Mouse (Mus musculus) embryonic facial prominence, embryonic 14.5 days (tissue): Measurements from ENCODE around the gene Trmt5. TPM values are rescaled to one million over a fixed set of nuclear protein-coding genes. Genes with fewer than 3 reads are reported as not detected.

Experiments used
- ATAC-seq: fragments of 200-750 bp; cut with Nextera tagmentation; 2 replicates; pipeline ENCODE4 v1.8.0; 2017; ENCODE audit warnings: low read depth, moderate number of reproducible peaks, moderate TSS enrichment
- DNase-seq: peaks from one replicate; pipeline ENCODE4 v3.0.0-alpha.2; 2015; ENCODE audit warnings: low spot score
- H3K27ac ChIP-seq: fragments of 300-500 bp; sonication (generic); replicated peaks from 2 replicates; pipeline ENCODE4 v1.5.1; 2014; ENCODE audit warnings: low read depth, mild to moderate bottlenecking, low read length, moderate library complexity
- H3K27me3 ChIP-seq: fragments of 300-500 bp; sonication (generic); replicated peaks from 2 replicates; pipeline ENCODE4 v1.6.1; 2014; ENCODE audit warnings: low read length; ENCODE audit not compliant: control insufficient read depth, insufficient read depth
- H3K36me3 ChIP-seq: fragments of 300-500 bp; sonication (generic); 2 replicates; pipeline ENCODE4 v1.6.1; 2014; ENCODE audit warnings: low read length, mixed read lengths; ENCODE audit not compliant: control insufficient read depth, insufficient read depth
- H3K4me1 ChIP-seq: fragments of 300-500 bp; sonication (generic); 2 replicates; pipeline ENCODE4 v1.6.1; 2014; ENCODE audit warnings: antibody characterized with exemption, low read length; ENCODE audit not compliant: control insufficient read depth, insufficient read depth
- H3K4me2 ChIP-seq: fragments of 300-500 bp; sonication (generic); 2 replicates; pipeline ENCODE4 v1.6.1; 2014; ENCODE audit warnings: low read depth, mild to moderate bottlenecking, low read length, moderate library complexity, mixed read lengths
- H3K4me3 ChIP-seq: fragments of 300-500 bp; sonication (generic); 2 replicates; pipeline ENCODE4 v1.5.1; 2014; ENCODE audit warnings: low read depth, mild to moderate bottlenecking, low read length
- H3K9ac ChIP-seq: fragments of 300-500 bp; sonication (generic); 2 replicates; pipeline ENCODE4 v1.6.1; 2014; ENCODE audit warnings: low read depth, mild to moderate bottlenecking, low read length, moderate library complexity, mixed read lengths
- H3K9me3 ChIP-seq: fragments of 300-500 bp; sonication (generic); 2 replicates; pipeline ENCODE4 v1.6.1; 2016; ENCODE audit warnings: low read length; ENCODE audit not compliant: control insufficient read depth
- WGBS: fragments of 180-500 bp; shearing (Covaris S2); extraction: QIAGEN DNeasy Blood & Tissue Kit; methylation state at CpG from one replicate; pipeline ENCODE4 v1.1.7; 2014; 5-methylcytosine and 5-hydroxymethylcytosine counted together
- polyA plus RNA-seq: library from polyadenylated mRNA; unstranded; fragments of >200 nt; fragmentation: Nextera tagmentation; extraction: Ambion mirVana; gene quantifications from 2 replicates; pipeline ENCODE4 v1.2.1, GENCODE M21; 2014

Gene Trmt5
- 15.4 and 20.7 TPM in 2 replicates for polyA plus RNA-seq

GRCm38 (mm10) chr12:73286287-73287092, at the start of gene Trmt5, which contains the start of gene Slc38a6:
Gene Trmt5, minus strand, starts transcription at chr12:73286710.
Gene Slc38a6, plus strand, starts transcription at chr12:73286779.
- under 1% methylated on average over 45 of the region's 53 CpGs for WGBS
- Histone ChIP-seq H3K27ac (peak within 1 kb of the TSS; percentile 80), H3K4me2 (peak within 1 kb of the TSS; percentile 65), H3K36me3 (peaks cover 18% of the 10 kb centered on the region; the same call in 1 of the 2 replicates), H3K27me3 (no peaks in the 10 kb centered on the region), H3K9me3 (no peaks in the 10 kb centered on the region), H3K4me3 (peak within 1 kb of the TSS; percentile 72), H3K4me1 (peaks cover 18% of the 10 kb centered on the region; the same call in 1 of the 2 replicates), H3K9ac (peak within 1 kb of the TSS; percentile 79)
- DNase-seq: peak; percentile 97
- peak; percentile 97 for ATAC-seq

- no peaks in the 10 kb centered on the region for H3K36me3 ChIP-seq
- H3K4me2 ChIP-seq: no peak overlapping the region
- H3K27ac ChIP-seq: peak overlapping the region; percentile 39; the same call in 1 of the 2 replicates
- peaks cover 16% of the 10 kb centered on the region for H3K4me1 ChIP-seq
- peak; percentile 88 for ATAC-seq
- no peak overlapping the region for H3K4me3 ChIP-seq
- H3K9me3 ChIP-seq: no peaks in the 10 kb centered on the region
- whole genome bisulfite sequencing: 27% methylated on average over 8 of the region's 8 CpGs
- DNase-seq: peak; percentile 88
- no peaks in the 10 kb centered on the region; the same call in 1 of the 2 replicates for H3K27me3 ChIP-seq
- no peak overlapping the region for H3K9ac ChIP-seq
Observed at GRCm38 (mm10) chr12:73334051-73334551, 47.6 kb upstream of the Trmt5 start.

GRCm38 (mm10) chr12:73332701-73333100, 46.2 kb upstream of the Trmt5 start:
- Histone ChIP-seq H3K36me3 (no peaks in the 10 kb centered on the region), H3K9me3 (no peaks in the 10 kb centered on the region), H3K9ac (no peak overlapping the region), H3K4me3 (no peak overlapping the region), H3K27ac (no peak overlapping the region), H3K4me2 (no peak overlapping the region), H3K4me1 (peaks cover 22% of the 10 kb centered on the region), H3K27me3 (no peaks in the 10 kb centered on the region; the same call in 1 of the 2 replicates)
- 21% methylated on average over 4 of the region's 4 CpGs for WGBS
- ATAC-seq: peak; percentile 41
- peak; percentile 86 for DNase-seq

- Histone ChIP-seq H3K9ac (no peak overlapping the region), H3K9me3 (no peaks in the 10 kb centered on the region), H3K36me3 (no peaks in the 10 kb centered on the region), H3K4me1 (peaks cover 35% of the 10 kb centered on the region), H3K4me3 (no peak overlapping the region), H3K27me3 (no peaks in the 10 kb centered on the region; the same call in 1 of the 2 replicates), H3K4me2 (no peak overlapping the region), H3K27ac (no peak overlapping the region)
- ATAC-seq (no peak), DNase-seq (no peak)
- WGBS: 63% methylated on average over 7 of the region's 7 CpGs
Observed at GRCm38 (mm10) chr12:73330236-73330635, 43.7 kb upstream of the Trmt5 start.

- no peak for ATAC-seq
- no peaks in the 10 kb centered on the region; the same call in 1 of the 2 replicates for H3K27me3 ChIP-seq
Observed at GRCm38 (mm10) chr12:73328448-73329167, 42.1 kb upstream of the Trmt5 start.

GRCm38 (mm10) chr12:73327381-73327780, 40.9 kb upstream of the Trmt5 start:
- no peaks in the 10 kb centered on the region for H3K9me3 ChIP-seq
- no peak overlapping the region for H3K4me2 ChIP-seq
- no peaks in the 10 kb centered on the region; the same call in 1 of the 2 replicates for H3K27me3 ChIP-seq
- no peak overlapping the region for H3K4me3 ChIP-seq
- peaks cover 29% of the 10 kb centered on the region for H3K4me1 ChIP-seq
- no peak for DNase-seq
- no peaks in the 10 kb centered on the region for H3K36me3 ChIP-seq
- ATAC-seq: peak; percentile 36; the same call in 1 of the 2 replicates
- H3K9ac ChIP-seq: no peak overlapping the region
- WGBS: 20% methylated on average over 3 of the region's 3 CpGs
- 0 out of 2 replicates have a peak overlapping the region, but pooled peaks have one; percentile 33 for H3K27ac ChIP-seq

More at GRCm38 (mm10) chr12:73328448-73329167, 42.1 kb upstream of the Trmt5 start:
- no peaks in the 10 kb centered on the region for H3K9me3 ChIP-seq
- 73% methylated on average over 4 of the region's 4 CpGs for WGBS
- H3K4me1 ChIP-seq: peaks cover 34% of the 10 kb centered on the region
- H3K36me3 ChIP-seq: no peaks in the 10 kb centered on the region
- H3K4me2 ChIP-seq: no peak overlapping the region
- H3K27ac ChIP-seq: no peak overlapping the region
- DNase-seq: no peak
- no peak overlapping the region for H3K4me3 ChIP-seq
- no peak overlapping the region for H3K9ac ChIP-seq

- H3K27ac ChIP-seq: peak overlapping the region; percentile 55; the same call in 1 of the 2 replicates
- peaks cover 29% of the 10 kb centered on the region for H3K4me1 ChIP-seq
- no peaks in the 10 kb centered on the region; the same call in 1 of the 2 replicates for H3K27me3 ChIP-seq
- ATAC-seq (no peak), DNase-seq (no peak)
- H3K36me3 ChIP-seq: no peaks in the 10 kb centered on the region
- no peaks in the 10 kb centered on the region for H3K9me3 ChIP-seq
- H3K9ac ChIP-seq: no peak overlapping the region
- no peak overlapping the region for H3K4me2 ChIP-seq
- WGBS: 27% methylated on average over 4 of the region's 4 CpGs
- no peak overlapping the region for H3K4me3 ChIP-seq
Observed at GRCm38 (mm10) chr12:73325617-73326016, 39.1 kb upstream of the Trmt5 start.

GRCm38 (mm10) chr12:73325181-73325580, 38.7 kb upstream of the Trmt5 start:
- Histone ChIP-seq H3K36me3 (no peaks in the 10 kb centered on the region), H3K4me2 (no peak overlapping the region), H3K27ac (peak overlapping the region; percentile 55; the same call in 1 of the 2 replicates), H3K27me3 (no peaks in the 10 kb centered on the region; the same call in 1 of the 2 replicates), H3K4me1 (peaks cover 29% of the 10 kb centered on the region), H3K4me3 (no peak overlapping the region), H3K9me3 (no peaks in the 10 kb centered on the region), H3K9ac (no peak overlapping the region)
- ATAC-seq (no peak), DNase-seq (no peak)
- WGBS: 59% methylated on average over 2 of the region's 2 CpGs
